Mouse (Mus musculus): ENCODE data around the gene Tnfrsf13b.
"Not testable (repeated sequence)": the region's sequence is repeated elsewhere in the genome, so short reads cannot be mapped to it uniquely, and the experiment has no call there.

Tnfrsf13b gene

DNA sequence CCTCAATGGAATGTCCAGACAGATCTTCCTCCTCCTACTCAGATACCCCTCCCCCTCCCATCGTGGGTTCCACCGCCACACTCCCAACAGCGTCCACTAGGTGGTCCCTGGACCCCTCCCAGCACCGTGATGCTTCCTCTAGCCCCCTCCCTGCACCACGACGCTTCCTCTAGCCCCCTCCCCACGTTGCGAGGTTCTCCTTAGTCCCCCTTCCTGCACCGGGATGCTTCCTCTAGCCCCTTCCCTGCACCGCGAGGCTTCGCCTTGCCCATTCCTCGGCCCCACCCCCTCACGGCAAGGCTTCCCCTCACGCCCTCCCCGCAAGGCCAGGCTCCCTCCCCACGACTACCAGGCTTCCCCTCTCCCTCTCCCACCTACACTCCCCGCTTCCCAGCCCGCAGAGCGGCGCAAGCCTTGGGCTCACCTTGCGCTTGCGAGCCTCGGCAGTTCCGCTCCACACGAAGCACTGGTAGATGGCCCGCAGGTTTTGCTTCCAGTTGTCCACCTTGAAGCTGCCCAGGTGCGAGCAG lies 47.8 kb downstream of the Tnfrsf13b start:
- peak; percentile 72 to 82 for DNase-seq

DNA sequence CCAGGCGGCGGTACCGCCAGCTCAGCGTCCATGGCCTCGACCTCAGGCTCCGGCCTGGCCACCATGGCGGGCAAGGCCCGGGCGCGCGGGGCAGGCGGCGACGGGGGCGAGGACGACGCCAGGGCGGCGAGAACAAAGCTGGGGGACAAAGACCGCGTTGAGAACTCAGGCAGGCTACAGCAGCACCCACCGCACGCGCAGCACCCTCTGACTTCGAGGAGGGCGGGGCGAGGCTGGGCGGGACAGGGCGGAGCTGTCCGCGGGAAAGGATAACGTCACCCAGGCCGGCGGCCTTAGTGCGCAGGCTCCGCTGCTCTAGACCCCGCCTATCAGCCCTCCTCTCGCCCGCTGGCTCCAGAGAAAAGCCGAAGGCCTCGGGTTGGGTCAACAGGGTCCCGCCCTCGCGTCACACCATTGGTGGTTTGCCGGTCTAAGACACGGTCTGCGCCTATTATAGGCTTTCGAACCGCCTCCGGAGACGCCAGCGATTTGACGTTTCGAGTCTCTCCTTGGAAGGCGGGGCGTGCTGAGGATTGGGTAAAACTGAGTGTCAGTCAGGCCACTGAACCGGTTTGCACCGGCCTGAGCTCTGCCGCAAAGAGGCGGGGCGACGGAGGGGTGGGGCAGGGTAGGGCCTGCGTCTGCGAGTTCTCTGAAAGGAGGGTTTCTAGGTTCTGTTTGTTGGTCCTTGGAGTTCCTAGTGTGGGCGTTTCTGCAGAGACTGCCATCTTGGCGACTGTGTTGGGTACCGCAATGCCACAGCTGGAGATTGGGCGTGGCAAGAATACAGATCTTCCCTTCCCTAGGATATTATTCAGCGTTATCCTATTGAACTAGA lies 48.5 kb downstream of the Tnfrsf13b start, which contains the start of gene Usp22:
Usp22 (minus strand) TSS at position 235 of the 838 bp plus-strand sequence.
- peak; percentile 98 to 100 for DNase-seq

DNA sequence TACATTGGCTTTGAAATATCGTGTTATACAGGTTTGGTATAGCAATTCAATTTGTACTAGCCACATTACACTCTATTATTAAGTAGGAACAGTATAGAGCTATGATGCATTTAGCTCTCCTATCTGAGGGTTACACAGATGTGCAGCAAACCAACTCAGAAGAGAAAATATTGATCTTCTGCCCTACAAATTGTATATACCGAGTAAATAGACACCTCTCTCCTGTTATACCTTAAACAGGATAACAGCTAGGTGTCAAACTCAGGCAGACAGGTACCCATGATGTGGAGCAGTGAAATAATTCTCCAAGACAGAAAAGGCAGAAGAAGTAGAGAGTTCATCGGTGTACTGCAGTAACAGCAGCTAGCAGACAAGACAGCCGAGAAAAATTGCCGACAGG lies 49.2 kb downstream of the Tnfrsf13b start:
- DNase-seq, result no peak

DNA sequence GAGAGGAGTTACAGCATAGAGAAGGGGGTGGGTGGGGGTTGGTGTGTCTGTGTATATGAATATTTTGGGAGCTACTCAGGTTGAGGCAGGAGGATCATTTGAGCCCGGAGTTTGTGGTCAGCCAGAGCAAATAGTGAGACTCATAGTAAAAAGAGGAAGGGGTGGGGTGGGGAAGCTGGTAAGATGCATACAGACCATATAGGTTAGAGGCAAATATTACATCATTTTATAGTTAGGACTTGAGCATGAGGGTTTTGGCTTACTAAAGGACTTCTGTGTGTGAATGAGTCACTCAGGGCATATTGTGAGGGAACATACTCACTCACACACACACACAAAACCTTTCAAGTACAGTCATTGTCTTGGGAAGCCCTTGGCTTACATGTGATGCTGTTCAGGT lies 49.8 kb downstream of the Tnfrsf13b start:
- DNase-seq, result no peak

DNA sequence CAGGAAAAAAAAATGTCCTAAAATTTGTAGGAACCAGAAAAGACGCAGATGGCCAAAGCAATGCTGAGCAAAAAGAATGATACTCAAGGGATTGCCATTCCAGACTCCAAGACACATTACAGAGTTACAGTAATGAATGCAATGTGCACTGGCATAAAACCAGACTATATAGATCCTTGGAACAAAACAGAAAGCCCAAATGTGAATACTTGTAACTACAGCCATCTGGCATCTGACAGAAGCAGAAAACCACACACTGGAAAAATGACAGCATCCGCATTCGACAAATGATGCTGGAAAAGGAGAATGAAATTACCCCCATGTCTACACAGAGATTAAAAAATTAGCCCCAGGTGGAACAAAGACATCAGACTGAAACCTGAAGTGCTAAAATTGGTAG lies 53.8 kb downstream of the Tnfrsf13b start:
- DNase-seq, result no peak

DNA sequence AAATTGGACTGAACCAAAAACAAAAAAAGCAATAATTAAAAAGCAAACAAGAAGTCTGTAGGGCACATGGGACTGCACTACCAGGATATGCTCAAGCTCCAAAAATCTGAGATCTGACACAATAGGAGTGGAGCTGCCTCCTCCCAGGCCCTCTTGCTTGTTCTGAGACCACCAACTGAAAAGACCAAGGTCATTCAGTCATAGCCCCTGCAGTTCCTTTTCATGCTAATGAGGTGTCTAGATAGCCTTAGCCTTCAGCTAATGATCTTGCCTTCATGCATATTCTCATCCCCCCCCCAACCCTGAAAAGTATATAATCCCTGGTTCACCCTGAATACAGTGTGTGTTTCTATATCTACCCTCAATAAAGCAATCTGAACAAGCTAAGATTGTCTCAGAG lies 55.1 kb downstream of the Tnfrsf13b start:
- DNase-seq, result no peak

DNA sequence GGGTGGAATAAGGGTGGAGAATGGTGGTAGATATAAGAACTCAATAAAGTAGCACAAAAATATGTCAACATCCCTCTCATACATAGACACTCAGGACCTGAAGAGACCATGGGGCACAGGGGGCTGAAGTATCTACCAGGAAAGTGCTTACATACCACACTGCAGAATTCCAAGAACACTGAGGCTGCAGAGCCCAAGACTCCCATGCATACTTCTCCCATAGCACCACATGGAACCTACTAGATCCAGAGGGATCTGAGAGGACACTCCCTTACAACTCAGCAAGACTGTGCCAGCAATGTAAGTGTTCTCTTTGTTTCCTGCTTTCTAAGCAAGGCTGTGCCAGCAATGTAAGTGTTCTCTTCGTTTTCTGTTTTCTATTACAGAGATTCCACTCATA lies 57.3 kb downstream of the Tnfrsf13b start:
- DNase-seq, result no peak

DNA sequence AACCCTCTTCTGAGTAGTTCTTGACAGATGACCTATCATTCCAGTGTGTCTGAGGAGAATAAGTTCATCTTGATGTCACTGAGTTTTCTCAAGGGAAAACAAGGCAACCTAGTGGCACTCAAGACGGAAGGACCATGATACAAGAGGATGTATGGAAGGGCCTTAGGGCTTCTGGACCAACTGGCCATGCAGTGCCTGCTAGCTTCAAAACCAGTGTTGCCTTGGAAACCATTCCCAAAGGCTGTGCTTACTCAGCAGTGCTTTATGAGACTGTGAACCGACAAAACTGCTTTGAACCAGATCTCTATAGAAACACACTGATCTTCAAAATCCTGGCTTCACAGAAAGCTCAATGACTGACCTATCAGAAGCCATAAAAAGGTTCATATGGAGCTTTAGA lies 64.2 kb downstream of the Tnfrsf13b start:
- no peak for DNase-seq

DNA sequence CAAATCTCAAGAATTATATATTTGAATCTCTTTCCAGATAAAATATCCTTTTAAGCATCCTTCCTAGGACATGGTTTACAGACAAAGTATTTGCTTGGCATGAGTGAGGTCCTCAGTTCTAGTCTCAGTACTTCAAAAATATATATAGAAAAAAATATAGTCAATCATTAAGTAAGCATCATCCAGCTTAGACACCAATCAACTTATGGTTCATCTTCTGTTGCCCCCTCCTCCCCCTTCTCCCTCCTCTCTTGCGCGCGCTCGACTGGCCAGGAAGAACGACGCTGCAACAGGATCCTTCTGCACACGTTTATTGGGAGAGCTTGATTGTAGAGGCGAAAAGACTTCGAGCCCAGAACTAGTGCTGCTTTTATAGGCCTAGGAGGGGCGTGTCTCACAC lies 65.6 kb downstream of the Tnfrsf13b start:
- not testable (repeated sequence) for DNase-seq

DNA sequence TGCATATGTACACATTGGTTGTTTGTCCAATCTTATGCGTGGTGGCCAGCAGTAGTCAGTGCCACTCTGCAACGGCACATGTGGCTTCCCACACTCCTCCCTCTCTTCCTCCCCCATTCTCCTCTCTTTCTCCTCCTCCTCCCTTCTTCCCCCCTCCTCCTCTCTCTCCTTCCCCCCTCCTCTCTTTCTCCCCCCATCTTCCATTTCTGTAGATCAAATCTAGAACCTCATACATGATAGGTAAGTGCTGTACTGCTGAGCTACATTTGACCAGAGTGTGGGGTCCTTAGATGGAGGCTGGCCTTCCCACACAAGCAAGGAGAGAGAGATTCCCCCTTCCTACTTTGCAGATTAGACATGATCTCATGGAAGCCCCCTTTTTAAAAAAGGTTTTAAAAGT lies 66.2 kb downstream of the Tnfrsf13b start:
- DNase-seq, result no peak

DNA sequence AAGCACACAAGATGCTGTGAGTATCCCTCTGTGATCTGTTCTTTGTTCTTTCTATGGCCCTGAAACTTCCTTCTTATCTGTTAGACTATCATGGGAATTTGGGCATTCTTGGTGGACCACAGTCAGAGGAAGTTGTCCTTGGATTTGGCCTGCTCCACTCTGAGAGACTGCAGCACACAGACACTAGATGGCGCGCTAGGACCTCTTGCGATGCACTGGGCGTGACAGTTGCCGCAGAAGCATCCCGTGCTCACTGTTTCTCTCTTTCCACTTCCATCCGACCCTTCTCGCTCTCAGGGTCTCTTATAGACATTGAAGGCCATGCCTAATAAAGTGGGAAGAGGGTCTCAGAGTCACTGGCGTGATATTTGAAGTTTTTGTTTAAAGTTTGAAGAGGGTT lies 66.8 kb downstream of the Tnfrsf13b start:
- DNase-seq, result peak; percentile 64 to 71

DNA sequence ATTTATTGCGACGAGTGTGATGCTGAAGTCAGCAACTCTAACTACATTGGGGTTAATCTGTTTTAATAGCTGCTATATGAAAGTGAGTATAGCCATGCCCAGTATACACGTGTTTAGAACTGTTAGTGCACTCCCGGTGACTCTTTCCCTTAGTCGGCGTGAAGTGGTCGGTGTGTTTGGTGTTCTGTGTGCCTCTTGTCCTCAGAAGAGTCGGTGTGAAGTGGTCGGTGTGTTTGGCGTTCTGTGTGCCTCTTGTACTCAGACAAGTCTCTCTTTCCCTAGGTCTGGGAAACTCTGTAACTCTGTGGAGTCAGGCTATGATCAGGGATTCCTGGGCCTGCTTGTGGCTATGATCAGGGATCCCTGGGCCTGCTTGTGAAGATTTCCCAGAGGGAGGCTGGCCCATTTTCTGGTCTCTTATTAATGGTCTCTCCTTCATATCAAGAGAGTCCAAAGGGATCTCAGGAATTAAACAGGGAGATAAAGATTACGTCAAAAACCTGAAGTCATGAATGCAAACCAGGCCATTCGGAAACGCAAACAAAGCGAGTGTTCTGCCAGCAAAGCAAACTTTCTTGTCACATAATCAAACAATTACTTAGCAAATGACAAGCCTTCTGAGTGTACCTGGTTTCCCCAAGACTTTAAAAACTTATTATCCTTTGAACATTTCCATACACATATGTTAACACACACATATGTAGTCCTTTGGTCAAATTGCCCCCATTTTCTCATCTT lies 70.2 kb downstream of the Tnfrsf13b start:
- DNase-seq, result no peak

DNA sequence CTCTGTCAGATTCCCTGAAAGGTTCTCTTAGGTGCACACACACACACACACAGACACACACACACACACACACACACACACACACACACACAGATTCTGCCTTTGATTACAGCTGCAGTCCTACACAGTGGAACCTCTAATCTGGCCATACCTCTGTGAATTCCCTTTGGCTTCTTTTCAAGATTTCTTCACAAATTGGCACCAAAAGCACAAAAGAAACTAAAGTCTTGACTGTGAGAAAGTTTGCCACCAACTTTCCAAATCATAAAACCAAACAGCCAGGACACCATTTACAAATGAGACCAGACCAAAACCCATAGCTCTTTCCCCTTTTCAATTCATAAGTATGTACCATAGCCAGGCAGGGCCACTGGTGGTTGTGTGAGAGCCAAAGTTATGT lies 71.4 kb downstream of the Tnfrsf13b start:
- no peak for DNase-seq
